Mouse (Mus musculus): ENCODE results near the gene B3galnt2.
"Not testable (repeated sequence)": the region's sequence is repeated elsewhere in the genome, so short reads cannot be mapped to it uniquely, and the experiment has no call there.

Gene B3galnt2

DNA sequence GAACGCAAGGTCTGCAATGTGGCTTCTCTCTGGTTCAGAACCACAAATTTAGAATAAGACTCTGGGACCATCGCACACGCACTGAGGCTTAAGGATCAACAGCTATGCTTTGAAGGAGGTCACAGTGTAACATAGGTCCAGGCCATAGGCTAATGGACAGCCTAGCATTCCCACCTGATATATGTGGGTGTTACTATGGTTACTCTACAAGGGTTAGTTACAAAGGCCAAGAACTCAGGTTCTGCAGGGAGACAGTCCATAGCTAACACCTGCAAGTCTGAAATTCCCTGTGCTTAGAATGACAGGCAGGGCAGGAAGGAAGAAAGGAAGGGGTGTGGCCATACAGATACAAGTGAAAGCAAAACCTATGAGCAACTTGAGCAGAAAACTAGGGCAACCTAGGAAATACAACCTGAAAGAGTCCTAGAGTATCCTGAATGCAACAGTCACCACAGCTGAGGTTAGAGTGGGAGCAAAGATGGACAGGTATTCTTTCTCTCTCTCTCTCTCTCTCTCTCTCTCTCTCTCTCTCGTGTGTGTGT lies 57.3 kb downstream of the B3galnt2 start:
- no peak for DNase-seq

DNA sequence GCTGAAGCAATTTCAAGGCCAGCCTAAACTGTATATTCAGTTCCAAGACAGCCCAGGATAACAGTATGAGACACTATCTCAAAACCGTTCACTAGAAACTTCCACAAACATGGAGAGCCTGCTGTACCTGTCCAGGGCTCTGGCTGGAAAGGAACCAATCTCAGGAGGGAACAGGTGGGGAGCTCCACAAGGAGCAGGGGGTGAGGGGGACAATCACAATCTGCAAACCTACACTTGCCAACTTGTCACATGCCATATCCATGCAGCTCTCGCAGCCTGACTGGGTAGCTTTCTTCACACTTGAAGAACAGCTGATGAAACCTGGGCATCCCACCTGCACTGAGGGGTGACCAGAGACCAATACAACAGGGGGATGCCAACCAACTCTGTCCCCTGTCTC lies 59.7 kb downstream of the B3galnt2 start:
- DNase-seq = no peak

DNA sequence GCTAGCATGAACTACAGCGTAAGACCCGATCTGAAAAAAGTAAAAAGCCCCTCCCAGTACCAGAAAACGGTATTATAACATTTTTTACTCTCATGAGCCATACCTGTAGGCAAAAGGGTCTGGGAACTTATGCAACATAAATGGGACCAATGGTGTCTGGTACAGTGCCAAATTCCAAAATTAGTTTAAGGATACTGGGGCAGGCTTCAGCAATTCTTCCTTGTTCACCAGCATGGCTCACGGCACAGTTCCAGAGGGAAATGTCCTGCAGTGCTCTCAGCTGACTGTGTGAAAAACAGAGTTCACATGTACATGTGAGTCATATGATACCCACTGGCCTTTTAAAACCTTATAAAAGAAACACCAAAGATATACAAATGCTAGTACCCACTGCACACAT lies 60.3 kb downstream of the B3galnt2 start:
- no peak for DNase-seq

DNA sequence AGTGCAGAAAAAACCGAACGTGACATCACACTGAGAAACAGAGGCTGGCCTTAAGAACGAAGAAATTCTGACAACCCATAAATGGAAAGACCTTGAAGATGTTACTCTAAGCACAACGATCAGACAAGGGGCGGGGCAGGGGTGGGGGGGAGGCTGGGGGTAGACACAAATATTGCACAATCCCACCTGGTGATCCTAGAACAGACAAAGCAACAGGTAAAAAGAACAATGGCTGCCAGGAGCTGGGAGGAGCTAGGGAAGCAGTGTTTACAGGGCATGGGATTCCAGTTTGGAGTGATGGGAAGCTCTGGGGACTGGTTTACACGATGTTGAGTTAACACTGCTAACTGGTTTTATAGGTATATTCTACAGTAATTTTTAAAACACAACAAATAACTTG lies 61.3 kb downstream of the B3galnt2 start:
- no peak for DNase-seq

DNA sequence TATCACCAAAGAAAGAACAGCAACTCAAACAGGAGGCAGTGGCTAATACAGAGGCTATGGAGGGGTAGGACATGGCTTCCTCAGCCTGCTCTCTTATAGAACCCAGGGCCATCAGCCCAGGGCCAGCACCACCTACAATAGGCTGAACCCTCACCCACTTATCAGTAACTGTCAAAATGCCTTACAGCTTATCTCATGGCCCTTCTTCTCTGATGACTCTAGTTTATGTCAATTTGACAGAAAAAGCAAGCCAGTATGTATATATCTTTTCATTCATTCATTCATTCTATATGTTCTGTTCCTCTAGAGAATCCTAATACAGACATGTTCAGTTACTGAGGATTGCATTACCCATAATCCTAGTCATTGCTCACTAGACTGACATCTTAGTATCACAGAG lies 64.0 kb downstream of the B3galnt2 start:
- DNase-seq = no peak

DNA sequence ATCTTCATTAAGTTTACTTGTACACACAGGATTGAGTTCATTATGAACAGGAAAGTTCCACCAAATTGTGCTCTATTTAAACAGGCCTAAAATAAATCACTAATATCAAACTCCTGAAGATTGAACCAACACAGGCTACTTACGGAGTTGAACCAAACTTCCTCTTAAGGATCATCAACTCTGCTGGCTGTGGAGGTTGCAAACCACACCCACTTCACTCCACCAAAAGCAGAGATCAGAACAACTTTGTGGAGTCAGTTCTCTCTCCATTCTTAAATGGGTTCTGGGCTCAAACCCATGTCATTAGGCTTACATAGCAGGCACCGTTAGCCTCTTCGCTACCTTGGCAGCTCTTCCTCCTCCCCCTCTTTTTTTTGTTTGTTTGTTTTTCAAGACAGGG lies 64.6 kb downstream of the B3galnt2 start:
- DNase-seq = no peak

DNA sequence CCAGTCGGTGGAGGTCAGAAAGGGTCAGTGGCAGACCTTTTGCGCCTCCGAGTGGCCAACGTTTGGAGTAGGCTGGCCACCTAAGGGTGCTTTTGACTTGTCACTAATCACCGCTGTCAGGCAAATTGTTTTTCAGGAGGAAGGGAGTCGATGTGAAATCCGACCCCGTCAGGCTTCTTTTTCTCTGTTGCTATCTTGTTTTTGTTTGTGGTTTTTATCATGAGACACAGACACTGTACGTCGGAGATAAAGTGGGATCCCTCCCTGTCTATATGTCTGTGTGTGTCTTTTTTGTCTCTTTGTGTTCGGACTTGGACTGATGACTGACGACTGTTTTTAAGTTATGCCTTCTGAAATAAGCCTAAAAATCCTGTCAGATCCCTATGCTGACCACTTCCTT lies 67.1 kb downstream of the B3galnt2 start:
- not testable (repeated sequence) for DNase-seq

DNA sequence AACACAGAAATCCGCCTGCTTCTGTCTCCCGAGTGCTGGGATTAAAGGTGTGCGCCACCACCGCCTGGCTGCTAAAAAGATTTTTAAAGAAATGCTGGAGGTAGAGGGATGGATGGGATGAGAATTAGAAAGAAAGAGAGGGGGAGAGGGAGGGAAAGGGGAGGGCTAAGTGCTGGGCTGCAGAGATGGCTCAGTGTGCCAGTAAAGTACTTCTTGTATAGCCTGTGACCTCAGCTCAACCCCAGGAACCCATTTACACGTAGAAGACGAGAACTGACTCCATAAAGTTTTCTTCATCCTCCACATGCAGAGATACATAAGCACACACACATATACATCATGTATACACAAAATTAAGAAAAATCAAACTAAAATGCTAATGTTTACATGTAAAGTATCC lies 71.3 kb downstream of the B3galnt2 start:
- DNase-seq = no peak

DNA sequence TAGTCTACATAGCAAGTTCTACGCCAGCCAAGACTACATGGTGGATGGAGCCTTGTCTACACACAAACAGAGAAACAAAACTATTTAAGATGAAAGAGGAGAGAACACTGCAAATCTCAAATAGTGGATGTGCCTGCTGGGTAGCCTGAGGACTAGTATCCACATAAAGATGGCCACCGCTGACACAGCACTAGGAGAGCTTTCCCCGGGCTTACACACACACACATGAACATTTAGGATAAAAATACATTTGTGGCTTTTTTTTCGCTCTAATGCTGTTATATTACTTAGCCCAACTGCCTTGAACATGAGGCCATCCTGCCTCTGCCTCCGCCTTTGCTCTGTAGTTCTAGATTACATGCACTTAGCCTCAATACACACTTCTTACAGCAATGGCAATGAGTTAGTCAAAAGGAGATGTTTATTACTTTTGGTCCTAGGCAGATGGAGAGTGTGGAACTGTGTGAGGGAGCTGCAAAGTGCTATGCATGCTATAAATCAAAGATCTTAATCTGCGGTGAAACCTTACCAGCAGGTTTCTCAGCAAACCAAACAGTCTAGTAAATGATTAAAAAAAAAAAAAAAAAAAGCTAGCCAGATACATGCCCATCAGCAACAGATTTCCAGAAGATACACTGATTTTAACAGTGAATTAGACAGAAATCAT lies 72.0 kb downstream of the B3galnt2 start:
- no peak for DNase-seq

DNA sequence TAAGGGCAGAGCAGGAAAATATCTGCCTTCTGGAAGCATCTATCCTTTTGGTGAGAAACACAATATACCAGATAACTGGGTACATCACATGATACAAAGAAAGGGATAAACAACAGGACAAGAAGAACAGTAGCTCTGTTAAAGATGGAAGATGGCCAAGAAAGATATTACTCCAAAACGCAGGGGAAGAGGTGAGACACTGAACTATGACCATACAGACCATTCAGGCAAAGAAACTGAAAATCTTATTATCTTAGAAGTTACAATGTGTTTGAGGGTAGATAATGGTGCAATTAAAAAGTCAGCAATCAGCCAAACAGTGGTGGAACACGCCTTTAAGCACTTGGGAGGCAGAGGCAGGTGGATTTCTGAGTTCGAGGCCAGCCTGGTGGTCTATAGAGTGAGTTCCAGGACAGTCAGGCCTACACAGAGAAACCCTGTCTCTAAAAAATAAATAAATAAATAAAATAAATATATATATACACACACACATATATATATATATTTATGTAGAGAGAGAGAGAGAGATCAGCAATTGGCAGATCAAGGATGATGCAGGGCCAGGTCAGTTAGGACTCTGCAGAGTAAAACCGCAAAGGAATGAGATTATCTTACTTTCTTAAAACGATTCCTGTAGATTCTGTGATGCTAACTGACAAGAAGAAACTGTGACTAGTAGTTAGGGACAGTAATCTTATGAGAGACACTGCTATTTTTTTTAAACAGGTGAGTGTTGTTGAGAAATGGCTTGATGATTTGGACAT lies 79.2 kb downstream of the B3galnt2 start:
- DNase-seq = no peak

DNA sequence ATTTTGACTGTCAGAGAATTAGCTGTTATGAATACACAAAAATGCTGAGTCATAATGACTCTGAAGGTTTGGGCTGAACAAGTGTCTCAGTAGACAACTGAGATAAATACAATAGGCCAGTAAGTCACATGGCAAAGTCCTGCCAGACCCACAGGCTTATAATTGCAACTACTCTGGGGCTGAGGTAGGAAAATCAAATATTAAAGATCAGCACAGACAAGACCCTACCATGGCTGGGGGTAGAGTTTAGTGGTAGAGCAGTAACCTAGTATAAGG lies 79.7 kb downstream of the B3galnt2 start:
- DNase-seq = no peak

DNA sequence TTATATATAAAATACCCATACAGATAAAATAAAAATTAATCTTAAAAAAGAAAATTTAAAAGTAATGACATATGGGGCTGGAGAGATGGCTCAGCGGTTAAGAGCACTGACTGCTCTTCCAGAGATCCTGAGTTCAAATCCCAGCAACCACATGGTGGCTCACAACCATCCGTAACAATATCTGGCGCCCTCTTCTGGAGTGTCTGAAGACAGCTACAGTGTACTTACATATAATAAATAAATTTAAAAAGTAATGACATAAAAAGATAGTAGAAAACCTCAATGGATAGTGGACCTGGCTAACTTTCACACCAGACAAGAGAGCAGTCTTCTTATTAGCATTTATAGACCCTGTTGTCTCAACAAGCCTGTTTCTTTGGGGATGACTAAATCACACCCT lies 81.1 kb downstream of the B3galnt2 start:
- not testable (repeated sequence) for DNase-seq

DNA sequence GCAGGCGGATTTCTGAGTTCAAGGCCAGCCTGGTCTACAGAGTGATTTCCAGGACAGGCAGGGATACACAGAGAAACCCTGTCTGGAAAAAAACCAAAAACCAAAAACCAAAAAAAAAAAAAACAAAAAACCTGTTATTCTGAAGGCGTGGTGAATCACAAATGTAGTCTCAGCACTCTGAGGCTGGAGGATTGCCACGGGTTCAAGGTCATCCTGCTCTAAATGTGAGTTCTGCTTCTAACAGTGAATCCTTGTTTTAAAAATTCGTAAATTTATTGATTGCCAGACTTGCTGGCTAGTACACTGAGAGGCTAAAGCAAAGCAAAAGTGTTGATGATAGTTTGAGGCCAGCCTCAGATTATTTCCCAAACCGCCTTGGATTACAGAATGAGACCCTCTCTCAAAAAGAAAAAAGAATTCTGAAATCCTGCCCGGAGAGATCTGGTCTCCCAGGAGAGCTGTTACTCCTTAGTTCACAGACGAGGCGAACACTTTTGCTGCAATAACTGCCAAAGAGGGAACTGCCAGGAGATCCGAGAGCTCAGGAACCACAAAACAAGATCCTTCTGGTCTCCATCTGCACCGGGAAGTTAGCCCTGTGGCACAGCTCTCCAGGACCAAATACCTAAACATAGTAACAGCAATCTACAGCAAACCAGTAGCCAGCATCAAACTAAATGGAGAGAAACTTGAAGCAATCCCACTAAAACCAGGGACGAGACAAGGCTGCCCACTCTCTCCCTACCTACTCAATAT lies 81.8 kb downstream of the B3galnt2 start:
- no peak for DNase-seq

DNA sequence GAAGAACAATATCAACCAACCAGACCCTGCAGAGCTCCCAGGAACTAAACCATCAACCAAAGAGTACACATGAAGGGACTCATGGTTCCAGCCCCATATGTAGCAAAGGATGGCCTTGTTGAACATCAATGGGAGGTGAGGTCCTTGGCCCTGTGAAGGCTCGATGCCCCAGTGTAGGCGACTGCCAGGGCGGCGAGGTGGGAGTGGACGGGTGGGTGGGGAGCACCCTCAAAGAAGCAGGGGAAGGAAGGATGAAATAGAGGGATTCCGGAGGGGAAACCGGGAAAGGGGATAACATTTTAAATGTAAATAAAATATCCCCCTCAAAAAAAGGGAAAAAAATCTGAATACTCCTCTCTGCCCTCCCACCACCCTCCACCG lies 84.6 kb downstream of the B3galnt2 start:
- no peak for DNase-seq

DNA sequence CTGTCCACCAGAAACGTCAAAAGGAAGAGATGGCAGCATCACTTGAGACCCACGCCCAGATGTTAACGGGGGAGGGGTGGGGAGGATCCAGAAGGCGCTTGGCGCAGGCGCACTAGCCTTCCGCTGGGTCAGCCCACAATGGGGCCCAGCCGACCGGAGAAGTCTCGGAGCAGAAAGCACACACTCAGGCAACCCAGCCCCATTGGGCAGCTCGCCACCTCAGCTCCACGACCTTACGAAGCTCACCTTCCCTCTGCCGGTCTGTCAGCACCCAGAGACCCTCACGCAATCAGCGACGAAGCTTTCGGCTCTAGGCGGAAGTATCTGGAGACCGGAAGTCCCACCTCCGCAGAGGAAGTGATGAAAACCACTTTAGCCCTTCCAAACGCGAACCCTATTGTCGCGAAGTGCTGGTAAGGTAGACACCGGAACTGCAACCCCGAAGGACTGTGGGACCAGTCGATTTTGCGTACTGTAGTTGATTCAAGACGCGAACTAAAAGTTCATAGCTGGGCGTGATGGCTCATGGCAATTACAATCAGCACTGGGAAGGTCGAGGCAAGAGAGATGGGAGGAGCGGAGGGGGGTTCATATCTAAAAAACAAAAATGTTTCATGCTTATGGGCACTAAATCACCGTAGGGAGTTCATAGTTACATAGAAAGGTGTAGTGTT lies 85.2 kb downstream of the B3galnt2 start, which contains the start of gene Tbce:
Gene Tbce, minus strand, starts transcription at position 347 of the 674 bp plus-strand sequence.
- peak; percentile 90 for DNase-seq

DNA sequence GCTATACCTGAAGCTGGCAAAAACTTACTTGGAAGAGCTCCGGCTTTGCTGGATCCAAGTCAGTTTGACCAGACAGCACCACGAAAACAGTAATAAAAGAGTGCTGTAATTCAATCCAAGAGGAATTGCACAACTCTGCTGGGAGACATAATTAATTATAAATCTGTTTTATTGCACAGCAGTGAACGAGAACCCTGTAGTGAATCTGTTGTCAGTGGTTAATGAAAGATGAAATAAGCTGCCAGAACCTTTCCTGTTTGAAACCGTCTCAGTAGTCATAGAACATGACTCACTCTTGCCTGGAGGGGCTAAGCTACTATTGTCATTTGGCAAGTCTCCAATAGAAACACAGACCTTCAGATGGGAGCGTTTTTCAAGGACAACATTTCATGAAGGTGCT lies 85.9 kb downstream of the B3galnt2 start:
- no peak for DNase-seq

DNA sequence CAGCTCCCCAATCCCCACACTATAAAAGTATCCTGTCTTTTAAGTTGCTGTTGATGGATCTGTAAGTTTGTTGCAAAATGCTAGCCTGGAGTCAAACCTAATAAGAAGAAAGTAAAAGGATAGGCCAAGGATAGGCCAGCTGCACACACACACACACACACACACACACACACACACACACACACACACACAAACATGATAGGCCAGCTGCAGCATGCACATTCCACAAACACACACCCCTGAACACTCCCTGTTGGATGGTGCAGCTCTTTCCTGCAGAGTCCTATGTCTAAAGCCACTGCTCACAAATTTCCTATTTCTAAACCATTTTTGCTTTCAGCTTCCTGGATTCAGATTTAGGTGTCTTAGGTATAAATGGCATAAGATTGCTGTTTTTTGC lies 89.6 kb downstream of the B3galnt2 start:
- no peak for DNase-seq

DNA sequence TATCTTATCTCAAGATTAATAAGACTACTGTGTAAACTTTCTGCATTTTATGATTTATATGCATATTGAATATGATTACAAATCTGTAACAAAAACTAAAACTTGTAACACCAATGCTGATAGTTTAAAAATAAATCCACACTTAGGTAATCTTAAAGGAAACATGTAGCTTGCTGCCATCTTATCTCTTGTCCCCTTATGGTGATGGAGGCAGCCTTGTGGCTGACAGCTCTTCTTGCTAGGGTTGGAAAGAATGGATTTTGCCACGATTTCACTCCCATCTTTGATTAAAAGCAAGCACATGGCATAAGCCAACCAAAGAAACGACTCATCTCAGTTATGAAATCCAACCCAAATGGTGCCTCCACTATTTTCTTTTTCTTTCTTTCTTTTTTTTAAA lies 90.3 kb downstream of the B3galnt2 start:
- DNase-seq = no peak
